ENCODE assay signal across 8 mouse cellular contexts in the genomic region with DNA sequence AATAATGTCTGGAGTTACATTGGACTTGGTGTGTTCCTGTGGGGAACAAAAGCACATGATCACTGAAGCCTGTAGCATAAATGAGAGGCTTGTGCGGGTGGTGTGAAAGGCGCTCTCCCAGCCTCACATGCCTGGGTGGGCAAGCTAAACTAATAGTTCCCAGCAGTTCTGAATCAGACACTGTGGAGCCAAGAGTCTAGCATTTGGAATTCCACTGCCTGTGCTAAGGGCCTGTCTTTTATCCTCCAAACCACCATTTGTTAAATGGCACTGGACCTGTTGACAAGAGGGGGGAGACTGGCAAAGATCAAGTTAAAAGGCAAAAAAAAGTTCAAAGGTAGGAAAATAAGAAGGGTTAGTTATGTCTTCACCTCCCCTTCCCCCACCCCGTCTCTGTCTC. TPM values are rescaled to one million over a fixed set of nuclear protein-coding genes. Genes with fewer than 3 reads are reported as not detected.
DNase-seq lines count a peak whose midpoint lies in the region; ATAC-seq and TF ChIP-seq lines count a peak whose summit lies in the region.

No protein-coding gene starts in this region.

- no peak for ATAC-seq in limb, embryonic 15.5 days (ENCODE audit: insufficient number of reproducible peaks, low FRiP score, low TSS enrichment, low read depth)

- peaks cover 14% of the 10 kb centered on the region for H3K4me1 ChIP-seq in limb, embryonic 15.5 days

- no peak for TF ChIP-seq CTCF in gastrocnemius, adult 2 months (IDR thresholded peaks at IDR 0.05)

- H3K4me3 ChIP-seq in gastrocnemius, adult 2 months: no peak overlapping the region
- H3K4me3 ChIP-seq in limb, embryonic 15.5 days: no peak overlapping the region

- DNase-seq in gastrocnemius, adult 2 months: no peak
- DNase-seq in gastrocnemius, postnatal 14 days: no peak
- DNase-seq in 3T3-L1 (ENCODE audit: low read depth, low spot score): peak; percentile 71
- peak; percentile 97 for DNase-seq in fibroblast of lung, adult 2 months (ENCODE audit: low read depth)
- DNase-seq in thymus, postnatal 36 days: no peak
- no peak for DNase-seq in cerebellum, postnatal 25 days
- DNase-seq in cerebellum, adult 8-10 months: no peak

- H3K36me3 ChIP-seq in limb, embryonic 15.5 days: no peaks in the 10 kb centered on the region

- intact Hi-C loops in gastrocnemius, adult 2 months (cut with DNase I): no loop called here
- intact Hi-C loops in gastrocnemius, postnatal 14 days (cut with DNase I; ENCODE audit: low total_unique reads): no loop called here

- H3K27ac ChIP-seq in gastrocnemius, adult 2 months: peak overlapping the region; percentile 35
- peak overlapping the region; percentile 38; the same call in 1 of the 2 replicates for H3K27ac ChIP-seq in limb, embryonic 15.5 days

- no peaks in the 10 kb centered on the region for H3K27me3 ChIP-seq in limb, embryonic 15.5 days

- no peak overlapping the region for H3K9ac ChIP-seq in limb, embryonic 15.5 days

- 40% methylated on average over 3 of the region's 3 CpGs for WGBS in limb, embryonic 15.5 days

- H3K9me3 ChIP-seq in limb, embryonic 15.5 days: no peaks in the 10 kb centered on the region

- no peak overlapping the region for H3K4me2 ChIP-seq in limb, embryonic 15.5 days

RNA-seq across cellular contexts. Expression of gene Cbfa2t2, which starts 18.3 kb away (rescaled TPM):
- total RNA-seq in gastrocnemius, adult 2 months (2021): 10 to 100 TPM; 13.4 to 17.9 TPM
- 10 to 100 TPM; 12.2 to 15.7 TPM for total RNA-seq in gastrocnemius, postnatal 14 days (2021)
- polyA plus RNA-seq in limb, embryonic 15.5 days (2015; fragmentation: Nextera tagmentation; extraction: Ambion mirVana): 37.7 and 41.3 TPM in 2 replicates

RNA-seq across cellular contexts. Expression of gene Snta1, which starts 46.7 kb away (rescaled TPM):
- 100 to 1,000 TPM; 245 to 247 TPM for total RNA-seq in gastrocnemius, adult 2 months (2021)
- total RNA-seq in gastrocnemius, postnatal 14 days (2021): 100 to 1,000 TPM; 146 to 210 TPM
- 10.2 and 14.5 TPM in 2 replicates for polyA plus RNA-seq in limb, embryonic 15.5 days (2015; fragmentation: Nextera tagmentation; extraction: Ambion mirVana)

Comparison
In these comparisons a context has a peak if more than half of its experiments do, and no peak if none do; other contexts are left out.
1. DNase-seq: peak in 3T3-L1 (single experiment) and fibroblast of lung, adult 2 months (single experiment); none in gastrocnemius, adult 2 months (single experiment), gastrocnemius, postnatal 14 days (single experiment), thymus, postnatal 36 days (0 of 2), cerebellum, postnatal 25 days (0 of 2) and cerebellum, adult 8-10 months (single experiment).